8 mouse cellular contexts compared by ENCODE assay signal in the genomic region with DNA sequence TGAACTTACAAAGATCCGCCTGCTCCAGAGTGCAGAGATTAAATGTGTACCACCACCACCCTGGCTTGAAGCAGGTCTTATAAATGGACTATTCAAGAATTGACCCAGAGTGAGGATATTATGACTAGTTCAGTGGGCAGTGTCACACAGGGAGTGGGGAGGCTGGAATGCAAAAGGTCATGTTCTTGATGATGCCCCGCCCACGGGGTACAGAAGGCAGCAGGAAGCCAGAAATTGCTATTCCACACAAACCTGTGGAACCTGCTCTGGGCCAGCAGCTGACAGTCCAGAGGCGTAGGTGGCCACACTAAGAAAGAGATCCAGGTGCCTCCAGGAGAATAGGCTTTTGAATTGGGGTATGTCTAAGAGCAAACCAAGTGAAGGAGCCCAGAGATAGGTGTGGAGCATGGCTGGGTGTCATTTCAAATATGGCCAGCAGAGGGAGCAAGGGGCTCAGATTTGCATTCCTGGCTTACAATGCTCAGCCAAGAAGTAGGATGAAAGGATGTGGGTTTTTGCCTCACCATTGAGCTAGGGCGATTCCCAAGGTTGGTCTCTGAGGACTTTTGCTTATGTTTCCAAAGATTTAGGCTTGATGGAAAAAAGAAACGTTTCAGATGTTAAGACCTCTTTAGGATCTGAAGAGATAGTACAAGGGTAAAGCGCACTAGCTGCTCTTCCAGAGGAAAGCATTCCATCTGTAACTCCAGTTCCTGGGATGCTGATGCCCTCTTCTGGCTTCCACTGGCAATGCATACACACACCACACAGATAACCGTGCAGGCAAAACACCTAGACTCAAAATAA. TPM values are rescaled to one million over a fixed set of nuclear protein-coding genes. Genes with fewer than 3 reads are reported as not detected.
DNase-seq lines count a peak whose midpoint lies in the region; ATAC-seq lines count a peak whose summit lies in the region.

No protein-coding gene starts in this region.

- H3K27ac ChIP-seq in embryonic facial prominence, embryonic 14.5 days (replicated peaks; ENCODE audit: low read depth, low read length) = no peak overlapping the region; the same call in 1 of the 2 replicates
- no peak overlapping the region for H3K27ac ChIP-seq in limb, embryonic 13.5 days

- peak; percentile 66 for DNase-seq in A20 (ENCODE audit: low read depth, low spot score)
- DNase-seq in adrenal gland, postnatal 4 days (ENCODE audit: low spot score in 2 of 2) = peak; percentile 51 to 68
- DNase-seq in embryonic facial prominence, embryonic 14.5 days (ENCODE audit: low spot score) = peak; percentile 86
- peak; percentile 85 for DNase-seq in heart, adult 8-10 months (ENCODE audit: low spot score)
- DNase-seq in kidney, adult 8-10 months = peak; percentile 76 to 90
- peak; percentile 77 to 92 for DNase-seq in spleen, postnatal 4 days (ENCODE audit: low spot score in 2 of 2)

- no peaks in the 10 kb centered on the region for H3K9me3 ChIP-seq in embryonic facial prominence, embryonic 14.5 days (ENCODE audit: control insufficient read depth, low read length)
- no peaks in the 10 kb centered on the region for H3K9me3 ChIP-seq in limb, embryonic 13.5 days

- 35% methylated on average over 8 of the region's 8 CpGs for WGBS in embryonic facial prominence, embryonic 14.5 days
- 34% methylated on average over 8 of the region's 8 CpGs for WGBS in limb, embryonic 13.5 days

- H3K4me1 ChIP-seq in embryonic facial prominence, embryonic 14.5 days (ENCODE audit: control insufficient read depth, insufficient read depth, low read length) = peaks cover 5% of the 10 kb centered on the region; the same call in 1 of the 2 replicates
- peaks cover 11% of the 10 kb centered on the region; the same call in 1 of the 2 replicates for H3K4me1 ChIP-seq in limb, embryonic 13.5 days

- H3K36me3 ChIP-seq in embryonic facial prominence, embryonic 14.5 days (ENCODE audit: control insufficient read depth, insufficient read depth, low read length) = peaks cover 39% of the 10 kb centered on the region
- H3K36me3 ChIP-seq in limb, embryonic 13.5 days = peaks cover 44% of the 10 kb centered on the region

- H3K4me2 ChIP-seq in embryonic facial prominence, embryonic 14.5 days (ENCODE audit: low read depth, low read length) = peak overlapping the region; percentile 18; the same call in 1 of the 2 replicates
- peak overlapping the region; percentile 42 for H3K4me2 ChIP-seq in limb, embryonic 13.5 days (replicated peaks)

- H3K27me3 ChIP-seq in embryonic facial prominence, embryonic 14.5 days (replicated peaks; ENCODE audit: control insufficient read depth, insufficient read depth, low read length) = no peaks in the 10 kb centered on the region
- no peaks in the 10 kb centered on the region for H3K27me3 ChIP-seq in limb, embryonic 13.5 days

- no peak overlapping the region for H3K9ac ChIP-seq in embryonic facial prominence, embryonic 14.5 days (ENCODE audit: low read depth, low read length)
- H3K9ac ChIP-seq in limb, embryonic 13.5 days = no peak overlapping the region

- no peak overlapping the region for H3K4me3 ChIP-seq in embryonic facial prominence, embryonic 14.5 days (ENCODE audit: low read depth, low read length)
- no peak overlapping the region for H3K4me3 ChIP-seq in limb, embryonic 13.5 days

- ATAC-seq in embryonic facial prominence, embryonic 14.5 days (ENCODE audit: low read depth) = peak; percentile 73
- ATAC-seq in limb, embryonic 13.5 days (ENCODE audit: low FRiP score, low read depth) = peak; percentile 80
- peak; percentile 82 for ATAC-seq in monocyte, adult 5-6 weeks (replicated peaks; ENCODE audit: insufficient number of reproducible peaks, low FRiP score, low TSS enrichment, poor library complexity, severe bottlenecking)

RNA-seq across cellular contexts. Expression of gene Urm1, which starts 2.2 kb away (rescaled TPM):
- 10 to 100 TPM; 49.5 to 55.6 TPM for total RNA-seq in adrenal gland, postnatal 4 days (2021)
- polyA plus RNA-seq in embryonic facial prominence, embryonic 14.5 days (2014; fragmentation: Nextera tagmentation; extraction: Ambion mirVana) = 20.3 and 21.6 TPM in 2 replicates
- total RNA-seq in heart, adult 8-10 months (2022) = 10 to 100 TPM; 33.2 to 37.6 (median 37.1) TPM
- 24.3 and 27.2 TPM in 2 replicates for polyA plus RNA-seq in limb, embryonic 13.5 days (2015; fragmentation: Nextera tagmentation; extraction: Ambion mirVana)
- total RNA-seq in monocyte, adult 5-6 weeks (2017) = 13.8 to 26.9 TPM (median 23.8 TPM) in 3 replicates

RNA-seq across cellular contexts. Expression of gene Slc27a4, which starts 15.2 kb away (rescaled TPM):
- 10 to 100 TPM; 31.0 to 34.0 TPM for total RNA-seq in adrenal gland, postnatal 4 days (2021)
- 15.0 and 15.7 TPM in 2 replicates for polyA plus RNA-seq in embryonic facial prominence, embryonic 14.5 days (2014; fragmentation: Nextera tagmentation; extraction: Ambion mirVana)
- 10 to 100 TPM; 13.4 to 18.7 (median 16.4) TPM for total RNA-seq in heart, adult 8-10 months (2022)
- polyA plus RNA-seq in limb, embryonic 13.5 days (2015; fragmentation: Nextera tagmentation; extraction: Ambion mirVana) = 14.8 and 15.6 TPM in 2 replicates
- total RNA-seq in monocyte, adult 5-6 weeks (2017) = 7.7 to 10.9 TPM (median 8.0 TPM) in 3 replicates

RNA-seq across cellular contexts. Expression of gene Trub2, which starts 29.3 kb away (rescaled TPM):
- total RNA-seq in adrenal gland, postnatal 4 days (2021) = 10 to 100 TPM; 56.8 to 57.3 TPM
- 20.4 and 24.4 TPM in 2 replicates for polyA plus RNA-seq in embryonic facial prominence, embryonic 14.5 days (2014; fragmentation: Nextera tagmentation; extraction: Ambion mirVana)
- 10 to 100 TPM; 38.6 to 47.6 (median 42.0) TPM for total RNA-seq in heart, adult 8-10 months (2022)
- 48.5 and 50.1 TPM in 2 replicates for polyA plus RNA-seq in limb, embryonic 13.5 days (2015; fragmentation: Nextera tagmentation; extraction: Ambion mirVana)
- 17.7 to 41.0 TPM (median 28.7 TPM) in 3 replicates for total RNA-seq in monocyte, adult 5-6 weeks (2017)

RNA-seq across cellular contexts. Expression of gene Coq4, which starts 30.3 kb away (rescaled TPM):
- 10 to 100 TPM; 20.3 to 22.5 TPM for total RNA-seq in adrenal gland, postnatal 4 days (2021)
- polyA plus RNA-seq in embryonic facial prominence, embryonic 14.5 days (2014; fragmentation: Nextera tagmentation; extraction: Ambion mirVana) = 26.3 and 29.4 TPM in 2 replicates
- 10 to 100 TPM; 18.7 to 26.4 (median 20.8) TPM for total RNA-seq in heart, adult 8-10 months (2022)
- 29.7 and 29.9 TPM in 2 replicates for polyA plus RNA-seq in limb, embryonic 13.5 days (2015; fragmentation: Nextera tagmentation; extraction: Ambion mirVana)
- 1.8 to 11.1 TPM in 2 of 3 replicates, not detected in the other for total RNA-seq in monocyte, adult 5-6 weeks (2017)

RNA-seq across cellular contexts. Expression of gene Cercam, which starts 51.3 kb away (rescaled TPM):
- 10 to 100 TPM; 28.3 to 34.4 TPM for total RNA-seq in adrenal gland, postnatal 4 days (2021)
- 29.2 and 32.8 TPM in 2 replicates for polyA plus RNA-seq in embryonic facial prominence, embryonic 14.5 days (2014; fragmentation: Nextera tagmentation; extraction: Ambion mirVana)
- total RNA-seq in heart, adult 8-10 months (2022) = 1 to 10 TPM; 2.7 to 3.6 (median 3.1) TPM
- polyA plus RNA-seq in limb, embryonic 13.5 days (2015; fragmentation: Nextera tagmentation; extraction: Ambion mirVana) = 28.8 and 33.4 TPM in 2 replicates
- 1.2 to 9.8 TPM (median 3.1 TPM) in 3 replicates for total RNA-seq in monocyte, adult 5-6 weeks (2017)
